Mouse (Mus musculus) embryo, embryonic 9.5 days (tissue): ENCODE results near the gene Dbf4.
A peak's percentile ranks its signal among the peaks of the same experiment; 100 is the strongest.

Source experiments
- DNase-seq: peaks from one replicate; pipeline ENCODE4 v3.0.0-alpha.2; 2017; ENCODE audit errors: extremely low spot score

The Dbf4 gene

GRCm38 (mm10) chr5:8422157-8422931 lies at the start of gene Dbf4, which contains the start of gene Slc25a40:
Gene Dbf4, minus strand, starts transcription at chr5:8422716.
Gene Slc25a40, plus strand, starts transcription at chr5:8422850.
- DNase-seq: peak; percentile 91

DNA sequence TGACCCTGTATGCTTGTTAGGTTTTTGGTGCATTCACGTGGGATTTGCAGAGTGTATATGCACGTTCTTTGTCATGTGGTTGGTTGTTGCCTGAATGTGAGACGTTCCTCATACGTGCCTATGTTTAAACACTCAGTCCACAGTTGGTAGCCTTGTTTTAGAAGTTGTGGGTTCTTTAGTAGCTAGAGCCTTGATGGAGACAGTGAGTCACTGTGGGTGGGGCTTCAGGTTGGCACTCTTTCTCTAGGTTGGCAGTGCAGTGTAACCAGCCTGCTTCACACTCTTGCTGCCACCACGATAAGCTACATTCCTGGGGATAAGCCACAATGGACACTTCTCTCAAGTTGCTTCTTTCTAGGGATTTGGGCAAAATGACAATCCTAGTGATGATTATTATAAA lies 34.0 kb upstream of the Dbf4 start:
- no peak for DNase-seq

- DNase-seq: no peak
Measured at GRCm38 (mm10) chr5:8455565-8455964, 33.0 kb upstream of the Dbf4 start.

- DNase-seq: no peak
Measured at GRCm38 (mm10) chr5:8439095-8439494, 16.6 kb upstream of the Dbf4 start.

DNA sequence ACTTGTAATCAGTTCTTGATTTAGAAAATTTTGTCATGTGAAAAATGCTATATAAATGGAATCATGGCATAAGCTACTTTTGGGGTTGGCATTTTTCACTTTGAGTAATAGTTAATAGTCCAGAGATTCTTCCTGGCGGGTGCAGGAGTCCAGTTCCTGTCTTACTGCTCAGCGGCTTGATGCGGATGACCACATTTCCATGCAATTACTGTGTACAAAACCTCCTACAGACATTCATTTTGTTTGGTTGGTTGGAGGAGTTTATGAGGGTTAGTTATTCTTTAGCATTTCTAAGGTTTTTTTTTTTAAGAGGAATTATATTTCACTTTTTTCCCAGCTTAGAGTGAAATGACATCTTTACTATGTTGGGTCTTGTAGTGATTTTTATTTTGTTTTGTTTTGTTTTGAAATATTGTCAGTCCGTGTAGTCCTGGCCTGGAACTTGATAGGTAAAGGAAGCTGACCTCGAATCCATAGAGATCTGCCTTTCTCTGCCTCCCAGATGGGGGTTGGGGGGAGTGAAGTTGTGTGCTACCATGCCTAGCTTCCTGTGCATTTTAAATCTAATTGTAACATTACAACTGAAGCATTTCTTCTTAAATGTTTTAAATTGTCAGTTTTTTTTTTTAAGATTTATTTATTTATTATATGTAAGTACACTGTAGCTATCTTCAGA lies 15.1 kb upstream of the Dbf4 start:
- no peak for DNase-seq

DNA sequence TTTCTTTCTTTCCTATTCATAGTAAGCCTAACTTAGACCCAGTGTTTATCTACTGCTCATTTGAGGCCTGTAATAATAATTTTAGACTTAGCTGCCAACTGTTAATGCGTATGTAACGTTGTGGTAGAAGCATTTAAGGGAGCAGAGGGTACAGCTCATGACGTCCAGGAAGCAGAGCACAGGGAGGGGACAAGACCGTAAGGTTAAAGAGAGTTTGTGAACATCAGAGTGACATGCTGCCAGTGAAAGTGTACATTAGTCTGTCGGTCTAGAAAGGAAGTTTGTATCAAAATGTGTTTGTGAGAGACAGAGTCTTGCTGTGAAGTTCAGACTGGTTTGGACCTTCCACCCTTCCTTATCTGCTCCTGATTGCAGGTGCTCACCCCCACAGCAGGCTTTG lies 3.4 kb upstream of the Dbf4 start:
- DNase-seq: no peak

DNA sequence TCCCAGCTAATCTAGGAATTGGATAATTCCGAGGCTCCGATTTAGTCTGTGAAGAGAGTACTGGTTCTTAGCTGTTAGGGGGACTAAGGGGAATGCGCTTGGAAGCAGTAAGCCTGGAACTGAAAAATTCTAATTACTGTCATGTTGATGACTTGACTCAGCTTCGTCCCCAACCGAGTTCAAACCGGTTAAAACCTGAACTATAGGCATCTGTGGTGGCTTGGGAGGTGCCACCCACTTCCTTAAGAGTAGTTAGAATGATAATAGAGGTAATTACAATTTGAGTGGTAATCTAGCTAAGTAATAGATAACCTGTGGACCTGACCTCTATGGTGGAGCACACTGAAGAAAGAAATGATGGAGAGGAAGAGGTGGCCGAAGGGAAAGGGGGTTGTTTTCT lies 1.6 kb upstream of the Dbf4 start:
- peak; percentile 22 for DNase-seq

GRCm38 (mm10) chr5:8422932-8423928 lies 714 bp upstream of the Dbf4 start:
- peak; percentile 50 for DNase-seq

GRCm38 (mm10) chr5:8421424-8421823 lies 1.1 kb downstream of the Dbf4 start:
- no peak for DNase-seq

DNA sequence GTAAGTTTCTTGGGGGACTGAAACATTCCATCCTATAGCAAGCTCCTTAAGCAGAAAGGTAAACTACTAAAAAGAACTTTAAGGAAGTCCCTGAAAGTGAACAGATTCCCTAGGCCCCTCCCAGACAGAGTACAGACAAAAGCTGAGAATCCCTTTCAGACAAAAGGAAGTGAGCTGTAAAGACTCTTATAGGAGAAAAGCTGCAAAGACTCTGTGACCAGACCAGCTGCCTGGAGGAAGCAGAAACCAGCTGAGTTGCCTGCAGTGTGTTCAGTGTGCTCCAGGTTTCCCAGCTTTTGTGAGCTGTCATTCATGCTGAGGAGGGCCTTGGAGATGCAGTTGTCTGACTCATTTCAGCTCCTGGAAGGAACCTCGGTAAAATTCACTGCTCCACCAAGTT lies 5.1 kb downstream of the Dbf4 start:
- no peak for DNase-seq

DNA sequence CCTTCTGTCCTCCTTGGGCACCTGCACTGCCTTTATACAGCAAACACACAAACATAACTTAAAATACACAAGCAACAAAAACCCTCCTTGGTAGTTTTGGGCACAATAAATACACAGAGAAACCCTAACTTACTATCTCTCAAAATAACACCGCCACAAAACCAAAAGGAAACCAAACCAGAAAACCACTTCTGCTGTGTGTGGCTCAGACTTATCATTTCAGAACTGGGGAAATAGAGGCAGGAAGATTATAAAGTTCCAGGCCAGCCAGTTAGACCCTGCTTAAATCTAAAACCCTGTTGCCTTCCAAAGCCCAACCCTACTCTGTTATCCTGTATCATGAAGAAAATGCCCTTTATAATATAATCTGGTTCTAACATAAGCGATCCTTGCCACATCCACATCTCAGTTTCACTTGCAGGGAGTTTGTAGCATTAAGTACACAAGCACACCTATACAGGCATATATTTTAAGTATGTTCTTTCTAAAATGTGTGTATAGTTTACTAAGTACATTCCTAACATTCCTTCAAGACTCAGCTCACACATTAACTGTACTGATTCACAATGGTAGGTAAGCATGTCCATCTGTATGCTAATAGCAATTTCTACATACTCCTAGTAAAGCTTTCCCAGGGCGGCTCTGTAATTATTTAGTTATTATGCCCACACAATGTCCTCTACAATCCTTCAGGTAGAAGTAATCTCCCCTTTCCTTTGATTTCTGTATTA lies 5.7 kb downstream of the Dbf4 start:
- DNase-seq: no peak

GRCm38 (mm10) chr5:8408746-8409145 lies 13.8 kb downstream of the Dbf4 start:
- DNase-seq: no peak

DNA sequence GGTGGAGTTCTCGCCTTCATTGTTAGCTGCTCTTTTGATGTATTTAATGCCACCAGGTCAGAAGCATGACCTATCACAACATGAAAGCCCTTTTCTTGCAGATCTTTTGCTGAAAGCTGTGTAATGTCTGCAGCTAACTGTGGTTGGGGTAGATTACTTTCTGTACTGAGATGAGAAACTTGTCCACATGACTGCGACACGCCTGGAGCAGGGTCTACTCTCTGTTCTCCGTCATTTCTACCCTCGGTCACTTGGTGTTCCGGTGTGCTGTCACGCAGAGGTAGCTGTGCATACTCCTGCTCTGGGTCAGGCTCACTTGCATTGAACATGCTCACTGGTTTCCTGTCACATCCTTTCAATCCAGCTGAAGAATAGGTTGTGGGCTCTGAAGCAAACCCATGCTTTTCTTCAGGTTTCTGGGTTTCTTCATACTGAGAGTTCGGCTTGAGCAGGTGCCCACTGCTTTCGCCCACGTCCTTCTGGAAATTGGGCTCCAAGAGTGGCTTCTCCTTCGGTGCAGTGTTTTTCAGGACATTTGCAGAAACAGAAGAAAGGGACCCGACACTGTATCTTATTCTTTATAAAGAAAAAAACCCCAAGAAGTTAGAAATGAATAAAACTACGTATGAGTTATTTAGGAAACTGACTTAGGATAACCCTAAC lies 24.8 kb downstream of the Dbf4 start:
- no peak for DNase-seq

DNA sequence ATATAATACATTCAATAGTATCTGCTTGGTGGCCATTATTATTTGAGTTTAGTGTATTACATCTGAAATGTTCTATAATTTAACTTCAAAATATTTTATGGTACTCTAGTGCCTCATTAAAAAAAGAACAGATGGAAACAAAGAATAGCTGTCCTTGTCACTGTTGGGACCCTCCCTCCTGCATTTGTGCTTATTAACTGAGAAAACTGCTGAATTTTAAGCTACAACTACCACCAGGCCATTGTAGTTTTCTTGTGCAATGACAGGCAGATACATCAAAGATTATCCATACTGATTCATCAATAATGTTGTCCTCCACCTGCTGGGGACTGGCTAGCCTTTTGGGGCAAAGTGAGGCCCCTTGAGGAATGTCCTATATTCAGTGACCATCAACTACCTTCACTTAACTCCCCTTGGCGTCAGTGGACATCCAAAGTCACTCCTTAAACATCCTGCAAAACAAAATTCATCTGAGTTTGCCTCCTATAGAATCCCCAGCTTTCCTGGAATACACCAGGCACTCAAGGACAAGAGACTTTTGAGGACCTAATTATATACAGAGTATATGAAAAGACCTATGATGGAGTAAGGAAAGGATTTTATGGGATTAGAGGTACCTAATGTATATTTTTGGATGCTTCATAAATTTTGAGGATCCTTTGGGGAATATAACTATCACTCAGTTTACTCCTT lies 28.5 kb downstream of the Dbf4 start:
- DNase-seq: no peak

DNA sequence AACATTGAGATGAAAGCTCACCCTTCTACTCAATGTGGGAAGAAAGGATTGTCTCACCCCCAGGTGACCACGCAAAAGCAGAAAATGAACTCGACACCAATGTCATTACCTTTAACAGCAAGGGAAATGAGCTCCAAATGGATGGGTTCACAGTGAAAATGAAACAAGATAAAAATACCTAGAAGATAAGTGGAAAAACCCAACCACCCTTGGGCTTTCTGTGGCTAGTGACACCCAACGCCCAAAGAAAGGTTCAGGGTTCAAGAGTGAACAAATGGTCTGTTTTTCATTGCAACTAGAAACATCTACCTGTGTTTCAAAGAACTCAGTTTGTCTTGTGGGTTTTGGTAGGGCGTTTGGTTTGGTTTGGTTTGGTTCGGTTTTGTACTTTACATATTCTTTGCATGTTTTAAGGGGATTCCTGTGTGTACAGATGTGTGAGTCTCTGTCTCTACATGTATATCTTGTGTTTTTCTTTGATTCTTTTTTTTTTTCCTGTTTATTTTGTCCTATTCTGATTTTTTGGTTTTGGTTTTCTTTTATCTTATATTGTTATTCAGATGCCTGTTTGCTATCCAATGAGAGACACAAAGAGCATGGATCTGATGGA lies 48.1 kb downstream of the Dbf4 start:
- no peak for DNase-seq

DNA sequence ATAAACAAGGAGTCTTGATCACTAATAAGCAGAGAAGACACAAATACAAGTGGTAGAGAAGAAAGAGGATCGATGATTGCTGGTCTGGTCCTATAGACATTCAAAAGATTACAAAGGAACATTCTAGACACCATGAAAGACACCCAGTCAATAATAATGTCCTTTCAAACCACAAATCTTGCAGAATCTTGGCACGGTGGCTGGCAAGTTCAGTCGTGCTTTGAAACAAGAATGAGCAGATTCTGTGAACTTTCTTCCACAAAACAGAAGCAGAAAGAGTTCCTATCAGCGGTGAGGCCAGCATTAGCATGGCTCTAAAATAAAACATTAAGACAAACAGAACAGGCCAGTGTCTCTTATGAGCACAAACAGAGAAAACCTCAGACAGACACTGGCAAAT lies 49.1 kb downstream of the Dbf4 start:
- no peak for DNase-seq

GRCm38 (mm10) chr5:8368781-8369180 lies 53.7 kb downstream of the Dbf4 start:
- DNase-seq: no peak

DNA sequence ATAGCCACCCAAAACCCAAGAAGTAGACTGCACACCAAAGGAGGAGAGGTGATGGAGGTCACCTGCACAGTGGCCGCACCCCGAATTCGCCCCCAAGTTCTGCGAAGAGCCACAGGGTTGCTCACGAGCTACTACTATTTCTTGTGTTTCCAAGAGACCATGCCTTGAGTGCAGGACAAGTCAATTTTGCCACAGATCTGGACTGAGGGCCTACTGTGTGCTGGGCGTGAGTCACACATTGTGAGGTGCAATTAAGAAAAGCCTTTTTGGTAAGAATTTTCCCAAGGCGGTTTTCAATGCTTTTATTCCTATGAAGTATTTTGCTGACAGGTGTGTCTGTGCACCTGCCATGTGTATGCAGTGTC lies 54.2 kb downstream of the Dbf4 start:
- no peak for DNase-seq

GRCm38 (mm10) chr5:8367614-8368327 lies 54.7 kb downstream of the Dbf4 start, which contains the start of gene Adam22:
Gene Adam22, minus strand, starts transcription at chr5:8368160.
- peak; percentile 73 for DNase-seq
